8 mouse cellular contexts compared by ENCODE assay signal in the genomic region with DNA sequence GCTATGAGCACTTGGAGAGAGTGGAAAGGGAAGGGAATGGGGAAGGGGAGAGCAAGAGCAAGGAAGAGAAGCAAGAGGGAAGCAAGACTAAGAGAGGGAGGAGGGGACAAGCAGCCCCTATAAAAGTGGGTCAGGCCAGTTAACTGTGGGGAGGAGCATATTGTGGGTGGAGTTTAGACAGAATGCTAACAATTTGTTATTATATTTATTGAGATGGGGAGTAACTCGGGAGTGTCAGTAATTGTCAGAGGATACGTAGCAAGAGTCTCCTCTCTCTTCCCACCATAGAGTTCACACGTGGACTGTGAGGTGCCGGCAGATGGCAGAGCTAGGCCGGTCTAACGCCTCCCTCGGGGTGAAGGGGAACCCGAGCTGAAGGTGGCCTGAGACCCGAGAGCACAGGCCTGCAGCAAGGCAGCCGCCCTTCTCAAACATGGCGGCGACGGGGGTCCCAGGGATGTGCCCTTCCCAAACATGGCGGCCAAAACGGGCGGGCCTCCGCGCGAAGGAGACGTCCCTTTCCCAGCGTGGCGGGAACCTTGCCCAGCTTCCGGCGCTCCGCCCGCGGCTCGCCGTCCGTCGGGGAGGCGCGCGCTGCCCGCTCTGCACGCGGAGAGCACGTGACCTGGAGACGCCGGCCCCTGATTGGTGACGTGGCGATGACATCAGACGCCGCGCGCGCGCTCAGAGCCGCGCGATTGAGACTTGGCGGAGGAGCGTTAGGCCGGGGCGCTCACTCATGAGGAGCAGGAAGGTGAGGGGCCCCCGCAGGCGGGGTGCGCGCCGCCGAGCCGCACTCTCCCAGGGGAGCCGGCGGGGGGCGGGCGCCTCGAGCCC. TPM values are rescaled to one million over a fixed set of nuclear protein-coding genes. Genes with fewer than 3 reads are reported as not detected.
DNase-seq lines count a peak whose midpoint lies in the region; ATAC-seq and TF ChIP-seq lines count a peak whose summit lies in the region.

A gene (plus strand): TSS at position 669 of the 837 bp plus-strand sequence.

- peak within 1 kb of the TSS; percentile 67 for H3K4me2 ChIP-seq in embryonic facial prominence, embryonic 14.5 days (ENCODE audit: low read depth, low read length)
- H3K4me2 ChIP-seq in limb, embryonic 13.5 days (replicated peaks) = peak within 1 kb of the TSS; percentile 77
- peak within 1 kb of the TSS; percentile 95 for H3K4me2 ChIP-seq in midbrain, embryonic 16.5 days (ENCODE audit: low read length)

- peaks cover 19% of the 10 kb centered on the region for H3K36me3 ChIP-seq in embryonic facial prominence, embryonic 14.5 days (ENCODE audit: control insufficient read depth, insufficient read depth, low read length)
- no peaks in the 10 kb centered on the region for H3K36me3 ChIP-seq in heart, adult 2 months (ENCODE audit: control insufficient read depth, insufficient read depth, low read length)
- H3K36me3 ChIP-seq in limb, embryonic 13.5 days = peaks cover 23% of the 10 kb centered on the region
- H3K36me3 ChIP-seq in midbrain, embryonic 16.5 days (ENCODE audit: control insufficient read depth, insufficient read depth, low read length) = peaks cover 13% of the 10 kb centered on the region

- H3K9ac ChIP-seq in embryonic facial prominence, embryonic 14.5 days (ENCODE audit: low read depth, low read length) = peak within 1 kb of the TSS; percentile 91
- peak within 1 kb of the TSS; percentile 76 for H3K9ac ChIP-seq in heart, adult 2 months (ENCODE audit: low read depth, low read length)
- peak within 1 kb of the TSS; percentile 90 for H3K9ac ChIP-seq in limb, embryonic 13.5 days
- peak within 1 kb of the TSS; percentile 90 for H3K9ac ChIP-seq in midbrain, embryonic 16.5 days (ENCODE audit: low read depth, low read length)

- peak; percentile 94 for ATAC-seq in embryonic facial prominence, embryonic 14.5 days (ENCODE audit: low read depth)
- peak; percentile 96 for ATAC-seq in limb, embryonic 13.5 days (ENCODE audit: low FRiP score, low read depth)
- ATAC-seq in midbrain, embryonic 16.5 days = peak; percentile 95

- peak; percentile 67 for TF ChIP-seq POLR2A in heart, adult 2 months (IDR thresholded peaks at IDR 0.05; ENCODE audit: insufficient read depth, low read depth, low read length)

- intact Hi-C loops in heart, adult 2 months (cut with DNase I) = loop anchor here (2.0 to 10.0 kb wide), 2 partner anchors 18 to 188 kb away; a partner anchor contains a TSS

- peak; percentile 92 for DNase-seq in 3T3-L1 (ENCODE audit: low read depth, low spot score)
- DNase-seq in adrenal gland, postnatal 4 days (ENCODE audit: low spot score in 2 of 2) = peak; percentile 89 to 91
- DNase-seq in embryonic facial prominence, embryonic 14.5 days (ENCODE audit: low spot score) = peak; percentile 98
- DNase-seq in heart, adult 2 months = peak; percentile 98
- peak; percentile 96 for DNase-seq in kidney, adult 8-10 months
- peak; percentile 86 to 95 for DNase-seq in spleen, postnatal 10 days (ENCODE audit: low spot score in 2 of 2)

- H3K27ac ChIP-seq in embryonic facial prominence, embryonic 14.5 days (replicated peaks; ENCODE audit: low read depth, low read length) = peak within 1 kb of the TSS; percentile 91
- H3K27ac ChIP-seq in heart, adult 2 months = peak within 1 kb of the TSS; percentile 78
- peak within 1 kb of the TSS; percentile 95 for H3K27ac ChIP-seq in limb, embryonic 13.5 days
- peak within 1 kb of the TSS; percentile 75 for H3K27ac ChIP-seq in midbrain, embryonic 16.5 days (ENCODE audit: low read length)

- peaks cover 16% of the 10 kb centered on the region for H3K4me1 ChIP-seq in embryonic facial prominence, embryonic 14.5 days (ENCODE audit: control insufficient read depth, insufficient read depth, low read length)
- no peaks in the 10 kb centered on the region for H3K4me1 ChIP-seq in heart, adult 2 months (ENCODE audit: control insufficient read depth, insufficient read depth, low read length)
- H3K4me1 ChIP-seq in limb, embryonic 13.5 days = peaks cover 26% of the 10 kb centered on the region
- peaks cover 11% of the 10 kb centered on the region for H3K4me1 ChIP-seq in midbrain, embryonic 16.5 days (ENCODE audit: control insufficient read depth, insufficient read depth, low read length)

- peaks cover 8% of the 10 kb centered on the region; the same call in 1 of the 2 replicates for H3K27me3 ChIP-seq in embryonic facial prominence, embryonic 14.5 days (replicated peaks; ENCODE audit: control insufficient read depth, insufficient read depth, low read length)
- no peaks in the 10 kb centered on the region for H3K27me3 ChIP-seq in heart, adult 2 months (ENCODE audit: control insufficient read depth, insufficient read depth, low read length)
- H3K27me3 ChIP-seq in limb, embryonic 13.5 days = peaks cover 8% of the 10 kb centered on the region; the same call in 1 of the 2 replicates
- H3K27me3 ChIP-seq in midbrain, embryonic 16.5 days (ENCODE audit: control insufficient read depth, insufficient read depth, low read depth, low read length) = 0 out of 2 replicates have a peak, but pooled peaks cover 2% of the 10 kb centered on the region

- no peaks in the 10 kb centered on the region for H3K79me2 ChIP-seq in heart, adult 2 months (replicated peaks; ENCODE audit: control insufficient read depth, insufficient read depth, low read length)

- no peak for TF ChIP-seq EP300 in heart, adult 2 months (IDR thresholded peaks at IDR 0.05; ENCODE audit: insufficient read depth, low read depth, low read length)

- TF ChIP-seq CTCF in heart, adult 2 months (IDR thresholded peaks at IDR 0.05) = no peak

- 6% methylated on average over 20 of the region's 67 CpGs for WGBS in embryonic facial prominence, embryonic 14.5 days
- WGBS in heart, adult 2 months = 1% methylated on average over 66 of the region's 67 CpGs
- 2% methylated on average over 63 of the region's 67 CpGs for WGBS in limb, embryonic 13.5 days
- WGBS in midbrain, embryonic 16.5 days = 2% methylated on average over 59 of the region's 67 CpGs

- no peaks in the 10 kb centered on the region for H3K9me3 ChIP-seq in embryonic facial prominence, embryonic 14.5 days (ENCODE audit: control insufficient read depth, low read length)
- no peaks in the 10 kb centered on the region for H3K9me3 ChIP-seq in limb, embryonic 13.5 days
- no peaks in the 10 kb centered on the region for H3K9me3 ChIP-seq in midbrain, embryonic 16.5 days (replicated peaks; ENCODE audit: control insufficient read depth, low read length, poor library complexity, severe bottlenecking)

- H3K4me3 ChIP-seq in embryonic facial prominence, embryonic 14.5 days (ENCODE audit: low read depth, low read length) = peak within 1 kb of the TSS; percentile 82
- peak within 1 kb of the TSS; percentile 72 for H3K4me3 ChIP-seq in heart, adult 2 months
- H3K4me3 ChIP-seq in limb, embryonic 13.5 days = peak within 1 kb of the TSS; percentile 66
- H3K4me3 ChIP-seq in midbrain, embryonic 16.5 days (ENCODE audit: low read depth, low read length) = peak within 1 kb of the TSS; percentile 82

RNA-seq across cellular contexts. Expression of the gene that starts here (rescaled TPM):
- 10 to 100 TPM; 25.1 to 26.9 TPM for total RNA-seq in adrenal gland, postnatal 4 days (2021)
- polyA plus RNA-seq in embryonic facial prominence, embryonic 14.5 days (2014; fragmentation: Nextera tagmentation; extraction: Ambion mirVana) = 68.8 and 70.8 TPM in 2 replicates
- 10 to 100 TPM; 14.1 to 16.2 TPM for total RNA-seq in heart, adult 2 months (2021)
- 15.5 and 21.1 TPM in 2 replicates for polyA plus RNA-seq in heart, adult 2 months (2012; rRNA removed)
- 82.8 and 83.6 TPM in 2 replicates for polyA plus RNA-seq in limb, embryonic 13.5 days (2015; fragmentation: Nextera tagmentation; extraction: Ambion mirVana)
- 55.5 and 56.8 TPM in 2 replicates for polyA plus RNA-seq in midbrain, embryonic 16.5 days (2015; fragmentation: Nextera tagmentation; extraction: Ambion mirVana)

Comparison
In these comparisons a context has a peak if more than half of its experiments do, and no peak if none do; other contexts are left out.
1. Peak in every context shown above with its lines: DNase-seq, ATAC-seq, H3K4me3 ChIP-seq and H3K27ac ChIP-seq.